Comparison of ENCODE assay signal across 24 mouse cellular contexts in genomic region chr1:179473920-179474643, GRCm38 (mm10). TPM values are rescaled to one million over a fixed set of nuclear protein-coding genes. Genes with fewer than 3 reads are reported as not detected.
DNase-seq lines count a peak whose midpoint lies in the region; ATAC-seq and TF ChIP-seq lines count a peak whose summit lies in the region.
"Had no signal": no experiment of that assay in that cellular context is flagged by ENCODE, and none has a peak within 500 bp of the region (broad histone marks: within the 10 kb centered on the region; RNA-seq: fewer than 3 reads in every experiment).

No protein-coding gene starts in this region.

- no peak overlapping the region for H3K4me3 ChIP-seq in kidney, embryonic 15.5 days (replicated peaks)
- H3K4me3 ChIP-seq in kidney, adult 2 months (ENCODE audit: insufficient read depth, low read depth, low read length), result no peak overlapping the region
- no peak overlapping the region for H3K4me3 ChIP-seq in embryonic facial prominence, embryonic 10.5 days
- no peak overlapping the region for H3K4me3 ChIP-seq in limb, embryonic 10.5 days
- no peak overlapping the region for H3K4me3 ChIP-seq in midbrain, embryonic 13.5 days (replicated peaks)
- H3K4me3 ChIP-seq: heart, embryonic 10.5 days; hindbrain, embryonic 15.5 days; left cerebral cortex, adult 2 months; liver, embryonic 12.5 days; midbrain, embryonic 12.5 days had no signal

- no peaks in the 10 kb centered on the region for H3K27me3 ChIP-seq in kidney, embryonic 15.5 days
- no peaks in the 10 kb centered on the region for H3K27me3 ChIP-seq in kidney, adult 2 months (replicated peaks; ENCODE audit: control insufficient read depth, insufficient read depth, low read length)
- no peaks in the 10 kb centered on the region for H3K27me3 ChIP-seq in embryonic facial prominence, embryonic 10.5 days (replicated peaks; ENCODE audit: low read depth, poor library complexity, severe bottlenecking)
- H3K27me3 ChIP-seq in limb, embryonic 10.5 days (ENCODE audit: low read depth, poor library complexity, severe bottlenecking), result no peaks in the 10 kb centered on the region
- no peaks in the 10 kb centered on the region for H3K27me3 ChIP-seq in midbrain, embryonic 13.5 days
- H3K27me3 ChIP-seq: hindbrain, embryonic 15.5 days; liver, embryonic 12.5 days; midbrain, embryonic 12.5 days had no signal

- no peak for TF ChIP-seq POLR2A in kidney, adult 2 months (IDR thresholded peaks at IDR 0.05; ENCODE audit: low read depth, low read length)

- H3K4me1 ChIP-seq in kidney, embryonic 15.5 days, result peaks cover 28% of the 10 kb centered on the region
- H3K4me1 ChIP-seq in kidney, adult 2 months (ENCODE audit: control insufficient read depth, insufficient read depth, low read length), result no peaks in the 10 kb centered on the region
- peaks cover 12% of the 10 kb centered on the region for H3K4me1 ChIP-seq in embryonic facial prominence, embryonic 10.5 days
- H3K4me1 ChIP-seq in limb, embryonic 10.5 days, result peaks cover 33% of the 10 kb centered on the region
- no peaks in the 10 kb centered on the region for H3K4me1 ChIP-seq in midbrain, embryonic 13.5 days (replicated peaks)
- H3K4me1 ChIP-seq: hindbrain, embryonic 15.5 days; liver, embryonic 12.5 days; midbrain, embryonic 12.5 days had no signal

- peak; percentile 60 for ATAC-seq in kidney, embryonic 15.5 days (replicated peaks; ENCODE audit: low FRiP score)
- no peak for ATAC-seq in midbrain, embryonic 13.5 days
- ATAC-seq: forebrain, embryonic 14.5 days; intestine, embryonic 16.5 days; liver, embryonic 12.5 days had no signal

- peaks cover 8% of the 10 kb centered on the region for H3K9me3 ChIP-seq in kidney, embryonic 15.5 days (replicated peaks)
- H3K9me3 ChIP-seq in embryonic facial prominence, embryonic 10.5 days, result peaks cover 8% of the 10 kb centered on the region
- peaks cover 7% of the 10 kb centered on the region for H3K9me3 ChIP-seq in limb, embryonic 10.5 days (replicated peaks)
- no peaks in the 10 kb centered on the region for H3K9me3 ChIP-seq in midbrain, embryonic 13.5 days

- DNase-seq in kidney, adult 2 months, result no peak
- DNase-seq in embryo, embryonic 10.5 days (ENCODE audit: low spot score), result peak; percentile 79
- DNase-seq in embryonic facial prominence, embryonic 10.5 days (ENCODE audit: low spot score), result peak; percentile 34
- DNase-seq in limb, embryonic 10.5 days (ENCODE audit: low spot score), result peak; percentile 70
- no peak for DNase-seq in ovary, adult 18-20 months (ENCODE audit: low spot score)
- DNase-seq in adrenal gland, postnatal 4 days (ENCODE audit: low spot score in 2 of 2), result no peak
- DNase-seq: B cell, adult 2 months; cerebellum, adult 8-10 months; heart, postnatal 14 days; kidney, postnatal 4 days; layer of hippocampus, adult 9-11 months; left cerebral cortex, postnatal 4 days; lung, embryonic 14.5 days; retina, postnatal 1 day had no signal

- peak overlapping the region; percentile 55; the same call in 1 of the 2 replicates for H3K27ac ChIP-seq in kidney, embryonic 15.5 days
- H3K27ac ChIP-seq in kidney, adult 2 months (ENCODE audit: insufficient read depth, low read depth, low read length), result no peak overlapping the region
- peak overlapping the region; percentile 51; the same call in 1 of the 2 replicates for H3K27ac ChIP-seq in embryonic facial prominence, embryonic 10.5 days (replicated peaks)
- H3K27ac ChIP-seq in limb, embryonic 10.5 days, result peak overlapping the region; percentile 43; the same call in 1 of the 2 replicates
- no peak overlapping the region for H3K27ac ChIP-seq in midbrain, embryonic 13.5 days
- H3K27ac ChIP-seq: hindbrain, embryonic 15.5 days; left cerebral cortex, adult 2 months; liver, embryonic 12.5 days; midbrain, embryonic 12.5 days; stomach, postnatal 0 days had no signal

- no peak overlapping the region for H3K9ac ChIP-seq in kidney, embryonic 15.5 days
- H3K9ac ChIP-seq in midbrain, embryonic 13.5 days (replicated peaks), result no peak overlapping the region
- H3K9ac ChIP-seq: hindbrain, embryonic 15.5 days; liver, embryonic 12.5 days; lung, embryonic 14.5 days; midbrain, embryonic 12.5 days had no signal

- 31% methylated on average over 17 of the region's 17 CpGs for WGBS in kidney, embryonic 15.5 days
- WGBS in kidney, adult 2 months, result 80% methylated on average over 17 of the region's 17 CpGs
- 73% methylated on average over 17 of the region's 17 CpGs for WGBS in embryonic facial prominence, embryonic 10.5 days
- 18% methylated on average over 17 of the region's 17 CpGs for WGBS in limb, embryonic 10.5 days
- 92% methylated on average over 17 of the region's 17 CpGs for WGBS in midbrain, embryonic 13.5 days

- H3K4me2 ChIP-seq in kidney, embryonic 15.5 days, result no peak overlapping the region
- no peak overlapping the region for H3K4me2 ChIP-seq in midbrain, embryonic 13.5 days (replicated peaks)
- H3K4me2 ChIP-seq: hindbrain, embryonic 15.5 days; liver, embryonic 12.5 days; lung, embryonic 14.5 days; midbrain, embryonic 12.5 days had no signal

- TF ChIP-seq CTCF in kidney, adult 2 months (conservative IDR thresholded peaks at IDR 0.05; ENCODE audit: insufficient read depth, insufficient read length, low read depth, low read length), result no peak

- peaks cover 12% of the 10 kb centered on the region for H3K36me3 ChIP-seq in kidney, embryonic 15.5 days
- H3K36me3 ChIP-seq in kidney, adult 2 months (ENCODE audit: control insufficient read depth, insufficient read depth, low read length), result no peaks in the 10 kb centered on the region
- H3K36me3 ChIP-seq in embryonic facial prominence, embryonic 10.5 days (replicated peaks), result peaks cover 22% of the 10 kb centered on the region
- peaks cover 22% of the 10 kb centered on the region for H3K36me3 ChIP-seq in limb, embryonic 10.5 days
- 0 out of 2 replicates have a peak, but pooled peaks cover 3% of the 10 kb centered on the region for H3K36me3 ChIP-seq in midbrain, embryonic 13.5 days
- H3K36me3 ChIP-seq: midbrain, embryonic 12.5 days had no signal

RNA-seq across cellular contexts. Expression of gene Smyd3, which starts 43.8 kb away (rescaled TPM):
- 19.3 and 21.8 TPM in 2 replicates for polyA plus RNA-seq in kidney, embryonic 15.5 days (2015; fragmentation: Nextera tagmentation; extraction: Ambion mirVana)
- 4.0 and 5.2 TPM in 2 replicates for polyA plus RNA-seq in kidney, adult 2 months (2012; rRNA removed)
- polyA plus RNA-seq in embryonic facial prominence, embryonic 10.5 days (2016; fragmentation: Nextera tagmentation; extraction: Ambion mirVana), result 20.7 and 21.5 TPM in 2 replicates
- polyA plus RNA-seq in limb, embryonic 10.5 days (2016; fragmentation: Nextera tagmentation; extraction: Ambion mirVana), result 21.1 and 22.3 TPM in 2 replicates
- 14.5 and 17.5 TPM in 2 replicates for polyA plus RNA-seq in midbrain, embryonic 13.5 days (2015; fragmentation: Nextera tagmentation; extraction: Ambion mirVana)
- 10 to 100 TPM; 13.6 to 14.0 TPM for total RNA-seq in adrenal gland, postnatal 4 days (2021)

Comparison
In these comparisons a context has a peak if more than half of its experiments do, and no peak if none do; other contexts are left out.
1. H3K27ac ChIP-seq: peak in kidney, embryonic 15.5 days (single experiment), embryonic facial prominence, embryonic 10.5 days (single experiment) and limb, embryonic 10.5 days (single experiment); none in kidney, adult 2 months (single experiment) and midbrain, embryonic 13.5 days (single experiment).
2. DNase-seq: peak in embryo, embryonic 10.5 days (single experiment), embryonic facial prominence, embryonic 10.5 days (single experiment) and limb, embryonic 10.5 days (single experiment); none in kidney, adult 2 months (single experiment), ovary, adult 18-20 months (single experiment) and adrenal gland, postnatal 4 days (0 of 2).